Mouse (Mus musculus) frontal cortex, postnatal 10 days (tissue): ENCODE results near the gene Dock8.

Source experiments
- DNase-seq, 2 experiments: peaks; one replicate each; pipeline ENCODE4 v3.0.0; 2022; ENCODE audit warnings: low spot score in 2 of 2, mixed read lengths in 1 of 2

Dock8 gene

GRCm38 (mm10) chr19:24999201-24999886, at the start of gene Dock8:
Gene Dock8, plus strand, starts transcription at chr19:24999534.
- peak; percentile 24 to 37 for DNase-seq

GRCm38 (mm10) chr19:24958531-24958930, 40.8 kb upstream of the Dock8 start:
- DNase-seq, result no peak

- DNase-seq, result peak; percentile 96 to 97
Observed at GRCm38 (mm10) chr19:24961172-24961962, 38.0 kb upstream of the Dock8 start, which contains the start of gene Cbwd1. Gene Cbwd1, minus strand, starts transcription at chr19:24961610.

- DNase-seq, result no peak
Observed at GRCm38 (mm10) chr19:24966203-24966602, 33.1 kb upstream of the Dock8 start.

GRCm38 (mm10) chr19:24966941-24967340, 32.4 kb upstream of the Dock8 start:
- no peak for DNase-seq

GRCm38 (mm10) chr19:24971307-24971706, 28.0 kb upstream of the Dock8 start:
- no peak for DNase-seq

GRCm38 (mm10) chr19:24972701-24973390, 26.5 kb upstream of the Dock8 start:
- no peak for DNase-seq

- no peak for DNase-seq
Observed at GRCm38 (mm10) chr19:24977991-24978390, 21.3 kb upstream of the Dock8 start.

GRCm38 (mm10) chr19:24978852-24979842, 20.2 kb upstream of the Dock8 start:
- DNase-seq, result no peak

GRCm38 (mm10) chr19:24981294-24981693, 18.0 kb upstream of the Dock8 start:
- peak in 1 of 2 experiments; percentile 12 for DNase-seq

- no peak for DNase-seq
Observed at GRCm38 (mm10) chr19:24983050-24983449, 16.3 kb upstream of the Dock8 start.

- no peak for DNase-seq
Observed at GRCm38 (mm10) chr19:24983857-24984498, 15.4 kb upstream of the Dock8 start.

GRCm38 (mm10) chr19:24985045-24985444, 14.3 kb upstream of the Dock8 start:
- DNase-seq, result no peak

- DNase-seq, result no peak
Observed at GRCm38 (mm10) chr19:24987355-24987754, 12.0 kb upstream of the Dock8 start.

- no peak for DNase-seq
Observed at GRCm38 (mm10) chr19:24988831-24989230, 10.5 kb upstream of the Dock8 start.

- DNase-seq, result no peak
Observed at GRCm38 (mm10) chr19:24990138-24990822, 9.1 kb upstream of the Dock8 start.

GRCm38 (mm10) chr19:24993526-24993925, 5.8 kb upstream of the Dock8 start:
- no peak for DNase-seq

- DNase-seq, result no peak
Observed at GRCm38 (mm10) chr19:24994900-24995299, 4.4 kb upstream of the Dock8 start.

- DNase-seq, result no peak
Observed at GRCm38 (mm10) chr19:24996815-24997704, 2.3 kb upstream of the Dock8 start.
